Mouse (Mus musculus): Measurements from ENCODE around the gene Sox5.

DNA sequence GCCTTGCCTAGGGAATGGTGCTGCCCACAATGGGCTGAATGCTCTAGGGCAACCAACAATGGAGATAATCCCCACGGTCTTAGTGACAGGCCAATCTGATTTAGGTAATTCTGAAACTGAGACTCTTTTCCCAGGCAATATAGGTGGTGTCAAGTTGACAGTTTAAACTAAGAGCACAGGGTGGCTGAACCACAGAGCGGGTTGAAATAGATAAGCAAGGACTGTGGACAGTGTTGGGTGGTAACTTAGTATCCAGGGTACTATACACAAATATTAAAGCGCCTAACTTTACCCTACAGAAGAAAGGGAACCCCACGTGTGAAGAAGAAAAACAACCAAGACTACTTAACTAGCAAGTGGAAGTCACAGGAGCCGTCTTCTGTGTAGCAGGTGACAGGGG, 838.7 kb downstream of the Sox5 start:
- TF ChIP-seq CTCF (IDR thresholded peaks at IDR 0.05; ENCODE audit: borderline replicate concordance, insufficient read depth, low read length): no peak
- no peak for TF ChIP-seq POLR2A (IDR thresholded peaks at IDR 0.05; ENCODE audit: low read depth, low read length)

Measured in embryonic fibroblast, embryonic 13.5 days (primary cell).